Mouse (Mus musculus) hindbrain, postnatal 0 days (tissue): ENCODE measurements at regions not wholly inside any gene's neighbourhood (a gene's known extent, or its start where the extent isn't known, plus 50 kb on each side); places are given as distances from the start of the nearest gene placed in this dataset.

Experiments
- ATAC-seq: fragments of 200-750 bp; cut with Nextera tagmentation; 2 replicates; pipeline ENCODE4 v1.8.0; 2017; ENCODE audit warnings: mild to moderate bottlenecking, moderate TSS enrichment, moderate library complexity
- DNase-seq: peaks from one replicate; pipeline ENCODE4 v3.0.0-alpha.2; 2015; ENCODE audit warnings: low spot score
- H3K27ac ChIP-seq: fragments of 300-500 bp; sonication (generic); 2 replicates; pipeline ENCODE4 v1.5.1; 2014; ENCODE audit warnings: mild to moderate bottlenecking
- H3K27me3 ChIP-seq: fragments of 300-500 bp; sonication (generic); 2 replicates; pipeline ENCODE4 v1.6.1; 2014; ENCODE audit warnings: low read length, mixed read lengths; ENCODE audit not compliant: insufficient read depth
- H3K36me3 ChIP-seq: fragments of 300-500 bp; sonication (generic); 2 replicates; pipeline ENCODE4 v1.6.1; 2014; ENCODE audit warnings: low read length, mixed read lengths; ENCODE audit not compliant: insufficient read depth
- H3K4me1 ChIP-seq: fragments of 300-500 bp; sonication (generic); 2 replicates; pipeline ENCODE4 v1.6.1; 2014; ENCODE audit warnings: antibody characterized with exemption, low read length, mixed read lengths; ENCODE audit not compliant: insufficient read depth
- H3K4me2 ChIP-seq: fragments of 300-500 bp; sonication (generic); 2 replicates; pipeline ENCODE4 v1.6.1; 2014; ENCODE audit warnings: low read depth, mild to moderate bottlenecking, low read length, moderate library complexity, mixed read lengths
- H3K4me3 ChIP-seq: fragments of 300-500 bp; sonication (generic); 2 replicates; pipeline ENCODE4 v1.5.1; 2014; ENCODE audit warnings: low read length
- H3K9ac ChIP-seq: fragments of 300-500 bp; sonication (generic); replicated peaks from 2 replicates; pipeline ENCODE4 v1.6.1; 2014; ENCODE audit warnings: mild to moderate bottlenecking, low read length, moderate library complexity, mixed read lengths
- H3K9me3 ChIP-seq: fragments of 300-500 bp; sonication (generic); 2 replicates; pipeline ENCODE4 v1.6.1; 2016; ENCODE audit warnings: low read length, mixed read lengths
- CTCF ChIP-seq: IDR thresholded peaks from 2 replicates; pipeline ENCODE4 v1.5.1; 2016; ENCODE audit warnings: antibody characterized with exemption, control low read depth, low read depth
- WGBS: fragments of 180-500 bp; shearing (Covaris S2); extraction: QIAGEN DNeasy Blood & Tissue Kit; methylation state at CpG from one replicate; pipeline ENCODE4 v1.1.7; 2014; 5-methylcytosine and 5-hydroxymethylcytosine counted together

GRCm38 (mm10) chr1:169160220-169160619 lies 371.0 kb downstream of the Nuf2 start:
- no peak overlapping the region for H3K4me2 ChIP-seq
- no peak for TF ChIP-seq CTCF

GRCm38 (mm10) chr1:169159786-169160185 lies 371.5 kb downstream of the Nuf2 start:
- Histone ChIP-seq H3K27ac (no peak overlapping the region), H3K4me3 (no peak overlapping the region), H3K4me1 (no peaks in the 10 kb centered on the region), H3K36me3 (no peaks in the 10 kb centered on the region), H3K27me3 (no peaks in the 10 kb centered on the region), H3K4me2 (no peak overlapping the region), H3K9me3 (no peaks in the 10 kb centered on the region), H3K9ac (no peak overlapping the region)
- no peak for DNase-seq
- ATAC-seq, result no peak
- no peak for TF ChIP-seq CTCF

More at GRCm38 (mm10) chr1:169160220-169160619, 371.0 kb downstream of the Nuf2 start:
- Histone ChIP-seq H3K4me3 (no peak overlapping the region), H3K9me3 (no peaks in the 10 kb centered on the region), H3K9ac (no peak overlapping the region), H3K27me3 (no peaks in the 10 kb centered on the region), H3K36me3 (no peaks in the 10 kb centered on the region), H3K27ac (no peak overlapping the region), H3K4me1 (no peaks in the 10 kb centered on the region)
- ATAC-seq, result no peak
- WGBS, result 61% methylated on average over 1 of the region's 1 CpGs
- DNase-seq, result no peak

- no peak for ATAC-seq
Observed at GRCm38 (mm10) chr1:169157496-169157895, 373.8 kb downstream of the Nuf2 start.

GRCm38 (mm10) chr1:169156875-169157274 lies 374.4 kb downstream of the Nuf2 start:
- no peak overlapping the region for H3K9ac ChIP-seq
- WGBS, result 93% methylated on average over 4 of the region's 4 CpGs
- no peak overlapping the region for H3K4me3 ChIP-seq
- H3K4me2 ChIP-seq, result no peak overlapping the region
- H3K4me1 ChIP-seq, result no peaks in the 10 kb centered on the region
- H3K36me3 ChIP-seq, result no peaks in the 10 kb centered on the region
- DNase-seq (no peak), ATAC-seq (no peak)
- H3K27me3 ChIP-seq, result no peaks in the 10 kb centered on the region
- TF ChIP-seq CTCF, result no peak
- no peak overlapping the region for H3K27ac ChIP-seq
- no peaks in the 10 kb centered on the region for H3K9me3 ChIP-seq

More at GRCm38 (mm10) chr1:169157496-169157895, 373.8 kb downstream of the Nuf2 start:
- Histone ChIP-seq H3K4me2 (no peak overlapping the region), H3K9ac (no peak overlapping the region), H3K4me1 (no peaks in the 10 kb centered on the region), H3K36me3 (no peaks in the 10 kb centered on the region), H3K27ac (no peak overlapping the region), H3K9me3 (no peaks in the 10 kb centered on the region), H3K27me3 (no peaks in the 10 kb centered on the region), H3K4me3 (no peak overlapping the region)
- no peak for TF ChIP-seq CTCF
- DNase-seq, result no peak
- WGBS, result 80% methylated on average over 3 of the region's 3 CpGs

- Histone ChIP-seq H3K4me2 (no peak overlapping the region), H3K27me3 (no peaks in the 10 kb centered on the region), H3K4me1 (no peaks in the 10 kb centered on the region), H3K4me3 (no peak overlapping the region), H3K9me3 (no peaks in the 10 kb centered on the region), H3K9ac (no peak overlapping the region), H3K27ac (no peak overlapping the region), H3K36me3 (no peaks in the 10 kb centered on the region)
- ATAC-seq, result no peak
- WGBS, result 83% methylated on average over 14 of the region's 14 CpGs
- no peak for DNase-seq
- TF ChIP-seq CTCF, result no peak
Observed at GRCm38 (mm10) chr1:169155484-169156459, 375.5 kb downstream of the Nuf2 start.

- Histone ChIP-seq H3K36me3 (no peaks in the 10 kb centered on the region), H3K9me3 (no peaks in the 10 kb centered on the region), H3K4me2 (no peak overlapping the region), H3K27ac (no peak overlapping the region), H3K4me1 (no peaks in the 10 kb centered on the region), H3K9ac (no peak overlapping the region), H3K4me3 (no peak overlapping the region), H3K27me3 (no peaks in the 10 kb centered on the region)
- ATAC-seq (no peak), DNase-seq (no peak)
- 65% methylated on average over 3 of the region's 3 CpGs for WGBS
- no peak for TF ChIP-seq CTCF
Observed at GRCm38 (mm10) chr1:169142216-169142615, 389.0 kb downstream of the Nuf2 start.

- no peak for TF ChIP-seq CTCF
- ATAC-seq, result no peak
- H3K27me3 ChIP-seq, result no peaks in the 10 kb centered on the region
- no peak for DNase-seq
- no peak overlapping the region for H3K27ac ChIP-seq
- H3K9me3 ChIP-seq, result no peaks in the 10 kb centered on the region
- WGBS, result 29% methylated on average over 3 of the region's 3 CpGs
- H3K4me3 ChIP-seq, result no peak overlapping the region
- no peaks in the 10 kb centered on the region for H3K36me3 ChIP-seq
- no peak overlapping the region for H3K4me2 ChIP-seq
- H3K4me1 ChIP-seq, result 0 out of 2 replicates have a peak, but pooled peaks cover 4% of the 10 kb centered on the region
- no peak overlapping the region for H3K9ac ChIP-seq
Observed at GRCm38 (mm10) chr1:169140056-169140455, 391.2 kb downstream of the Nuf2 start.
